Mouse (Mus musculus) brain, embryonic 14.5 days (tissue): ENCODE results near the gene Serpind1.

Source experiments
- CTCF ChIP-seq: fragments of 200-500 bp; IDR thresholded peaks from 2 replicates; pipeline ENCODE4 v1.5.1; 2012; ENCODE audit warnings: inconsistent platforms, mild to moderate bottlenecking, moderate library complexity, borderline replicate concordance; ENCODE audit not compliant: insufficient read depth, insufficient read length; ENCODE audit errors: extremely low read depth
- POLR2A ChIP-seq: fragments of 200-500 bp; IDR thresholded peaks from 2 replicates; pipeline ENCODE4 v1.6.1; 2012; ENCODE audit warnings: mild to moderate bottlenecking, inconsistent platforms, borderline replicate concordance; ENCODE audit not compliant: poor library complexity, insufficient read depth, insufficient read length, severe bottlenecking; ENCODE audit errors: extremely low read depth

- TF ChIP-seq POLR2A (no peak), CTCF (no peak)
These were observed 44.1 kb upstream of the Serpind1 start for GRCm38 (mm10) chr16:17287103-17287502.
